ENCODE assay signal across 22 mouse cellular contexts in genomic region chr9:91459921-91460320, GRCm38 (mm10).
DNase-seq lines count a peak whose midpoint lies in the region; ATAC-seq lines count a peak whose summit lies in the region.
"Had no signal": no experiment of that assay in that cellular context is flagged by ENCODE, and none has a peak within 500 bp of the region (broad histone marks: within the 10 kb centered on the region; RNA-seq: fewer than 3 reads in every experiment).

No protein-coding gene starts in this region.

- no peak overlapping the region for H3K27ac ChIP-seq in hindbrain, embryonic 11.5 days (ENCODE audit: low read depth, low read length)
- no peak overlapping the region for H3K27ac ChIP-seq in hindbrain, embryonic 13.5 days
- H3K27ac ChIP-seq in embryonic facial prominence, embryonic 14.5 days (replicated peaks; ENCODE audit: low read depth, low read length) = no peak overlapping the region
- H3K27ac ChIP-seq in liver, embryonic 11.5 days (ENCODE audit: low read depth, low read length) = no peak overlapping the region
- H3K27ac ChIP-seq: forebrain, embryonic 12.5 days; heart, adult 2 months; hindbrain, embryonic 10.5 days; limb, embryonic 15.5 days; midbrain, embryonic 10.5 days had no signal

- no peaks in the 10 kb centered on the region for H3K27me3 ChIP-seq in hindbrain, embryonic 11.5 days (ENCODE audit: control insufficient read depth, insufficient read depth, low read length)
- no peaks in the 10 kb centered on the region for H3K27me3 ChIP-seq in hindbrain, embryonic 13.5 days
- no peaks in the 10 kb centered on the region for H3K27me3 ChIP-seq in embryonic facial prominence, embryonic 14.5 days (replicated peaks; ENCODE audit: control insufficient read depth, insufficient read depth, low read length)
- no peaks in the 10 kb centered on the region for H3K27me3 ChIP-seq in liver, embryonic 11.5 days (replicated peaks; ENCODE audit: control insufficient read depth, insufficient read depth, low read length)
- H3K27me3 ChIP-seq: forebrain, embryonic 12.5 days; limb, embryonic 15.5 days had no signal

- H3K9ac ChIP-seq in hindbrain, embryonic 11.5 days (ENCODE audit: low read depth, low read length) = no peak overlapping the region
- H3K9ac ChIP-seq in hindbrain, embryonic 13.5 days = no peak overlapping the region
- H3K9ac ChIP-seq in embryonic facial prominence, embryonic 14.5 days (ENCODE audit: low read depth, low read length) = no peak overlapping the region
- no peak overlapping the region for H3K9ac ChIP-seq in liver, embryonic 11.5 days (ENCODE audit: low read depth, low read length)
- H3K9ac ChIP-seq: forebrain, embryonic 12.5 days; limb, embryonic 15.5 days had no signal

- H3K4me3 ChIP-seq in hindbrain, embryonic 11.5 days (ENCODE audit: low read depth, low read length) = no peak overlapping the region
- H3K4me3 ChIP-seq in hindbrain, embryonic 13.5 days = no peak overlapping the region
- H3K4me3 ChIP-seq in embryonic facial prominence, embryonic 14.5 days (ENCODE audit: low read depth, low read length) = no peak overlapping the region
- no peak overlapping the region for H3K4me3 ChIP-seq in liver, embryonic 11.5 days (ENCODE audit: low read depth, low read length)
- H3K4me3 ChIP-seq: forebrain, embryonic 12.5 days; heart, adult 2 months; hindbrain, embryonic 10.5 days; limb, embryonic 15.5 days; midbrain, embryonic 10.5 days had no signal

- H3K4me1 ChIP-seq in hindbrain, embryonic 11.5 days (replicated peaks; ENCODE audit: control insufficient read depth, insufficient read depth, low read length) = no peaks in the 10 kb centered on the region
- H3K4me1 ChIP-seq in hindbrain, embryonic 13.5 days (replicated peaks) = no peaks in the 10 kb centered on the region
- H3K4me1 ChIP-seq in embryonic facial prominence, embryonic 14.5 days (ENCODE audit: control insufficient read depth, insufficient read depth, low read length) = no peaks in the 10 kb centered on the region
- no peaks in the 10 kb centered on the region for H3K4me1 ChIP-seq in liver, embryonic 11.5 days (replicated peaks; ENCODE audit: control insufficient read depth, insufficient read depth, low read length)
- H3K4me1 ChIP-seq: forebrain, embryonic 12.5 days; hindbrain, embryonic 10.5 days; limb, embryonic 15.5 days; midbrain, embryonic 10.5 days had no signal

- no peaks in the 10 kb centered on the region for H3K36me3 ChIP-seq in hindbrain, embryonic 11.5 days (ENCODE audit: control insufficient read depth, insufficient read depth, low read length)
- no peaks in the 10 kb centered on the region for H3K36me3 ChIP-seq in hindbrain, embryonic 13.5 days
- H3K36me3 ChIP-seq in embryonic facial prominence, embryonic 14.5 days (ENCODE audit: control insufficient read depth, insufficient read depth, low read length) = no peaks in the 10 kb centered on the region
- H3K36me3 ChIP-seq in liver, embryonic 11.5 days (ENCODE audit: control insufficient read depth, insufficient read depth, low read length) = no peaks in the 10 kb centered on the region
- H3K36me3 ChIP-seq: forebrain, embryonic 12.5 days; hindbrain, embryonic 10.5 days; limb, embryonic 15.5 days; midbrain, embryonic 10.5 days had no signal

- WGBS in hindbrain, embryonic 11.5 days = 30% methylated on average over 2 of the region's 2 CpGs
- 33% methylated on average over 2 of the region's 2 CpGs for WGBS in hindbrain, embryonic 13.5 days
- 26% methylated on average over 2 of the region's 2 CpGs for WGBS in embryonic facial prominence, embryonic 14.5 days
- 25% methylated on average over 2 of the region's 2 CpGs for WGBS in liver, embryonic 11.5 days

- no peak for ATAC-seq in hindbrain, embryonic 11.5 days (ENCODE audit: low FRiP score)
- no peak for ATAC-seq in hindbrain, embryonic 13.5 days (ENCODE audit: low FRiP score)
- no peak for ATAC-seq in embryonic facial prominence, embryonic 14.5 days (ENCODE audit: low read depth)
- no peak for ATAC-seq in liver, embryonic 11.5 days (replicated peaks; ENCODE audit: low FRiP score)
- ATAC-seq: inflammation-experienced regulatory T-cells, adult 6 months had no signal

- DNase-seq in hindbrain, embryonic 11.5 days (ENCODE audit: low spot score) = peak; percentile 25
- DNase-seq in 416B (ENCODE audit: low read depth) (peak; percentile 8), NIH3T3 (ENCODE audit: low read depth) (peak; percentile 17)
- DNase-seq in embryonic facial prominence, embryonic 14.5 days (ENCODE audit: low spot score) = peak; percentile 71
- DNase-seq in liver, embryonic 11.5 days (ENCODE audit: low spot score) = no peak
- DNase-seq in yolk sac, embryonic 10.5 days (ENCODE audit: low spot score) = no peak
- no peak for DNase-seq in adrenal gland, postnatal 36 days
- DNase-seq: adrenal gland, adult 2 months; B cell, adult 2 months; cerebellum, adult 9-10 months; gastrocnemius, postnatal 25 days; heart, adult 2 months; kidney, adult 8-10 months; kidney, postnatal 36 days; lung, postnatal 4 days; thymus, postnatal 14 days had no signal

- no peak overlapping the region for H3K4me2 ChIP-seq in hindbrain, embryonic 11.5 days (replicated peaks; ENCODE audit: low read depth, low read length)
- no peak overlapping the region for H3K4me2 ChIP-seq in hindbrain, embryonic 13.5 days
- H3K4me2 ChIP-seq in embryonic facial prominence, embryonic 14.5 days (ENCODE audit: low read depth, low read length) = no peak overlapping the region
- no peak overlapping the region for H3K4me2 ChIP-seq in liver, embryonic 11.5 days
- H3K4me2 ChIP-seq: forebrain, embryonic 12.5 days; limb, embryonic 15.5 days had no signal

- no peaks in the 10 kb centered on the region for H3K9me3 ChIP-seq in hindbrain, embryonic 11.5 days (ENCODE audit: control insufficient read depth, low read length)
- no peaks in the 10 kb centered on the region for H3K9me3 ChIP-seq in hindbrain, embryonic 13.5 days
- no peaks in the 10 kb centered on the region for H3K9me3 ChIP-seq in embryonic facial prominence, embryonic 14.5 days (ENCODE audit: control insufficient read depth, low read length)
- no peaks in the 10 kb centered on the region for H3K9me3 ChIP-seq in liver, embryonic 11.5 days (ENCODE audit: control insufficient read depth, low read length)
- H3K9me3 ChIP-seq: forebrain, embryonic 12.5 days; hindbrain, embryonic 10.5 days; limb, embryonic 15.5 days; midbrain, embryonic 10.5 days had no signal

Comparison
In these comparisons a context has a peak if more than half of its experiments do, and no peak if none do; other contexts are left out.
1. DNase-seq: peak in hindbrain, embryonic 11.5 days (single experiment), 416B (single experiment), NIH3T3 (single experiment) and embryonic facial prominence, embryonic 14.5 days (single experiment); none in liver, embryonic 11.5 days (single experiment), yolk sac, embryonic 10.5 days (single experiment) and adrenal gland, postnatal 36 days (0 of 2).